Mouse (Mus musculus) A20 (cell line): ENCODE results near the gene Ripk4.

Experiments used
- DNase-seq: peaks from one replicate; pipeline ENCODE4 v3.0.0-alpha.2; 2011; ENCODE audit warnings: low read depth, low spot score

The Ripk4 gene

GRCm38 (mm10) chr16:97734760-97735322, 28.7 kb downstream of the Ripk4 start:
- no peak for DNase-seq

DNA sequence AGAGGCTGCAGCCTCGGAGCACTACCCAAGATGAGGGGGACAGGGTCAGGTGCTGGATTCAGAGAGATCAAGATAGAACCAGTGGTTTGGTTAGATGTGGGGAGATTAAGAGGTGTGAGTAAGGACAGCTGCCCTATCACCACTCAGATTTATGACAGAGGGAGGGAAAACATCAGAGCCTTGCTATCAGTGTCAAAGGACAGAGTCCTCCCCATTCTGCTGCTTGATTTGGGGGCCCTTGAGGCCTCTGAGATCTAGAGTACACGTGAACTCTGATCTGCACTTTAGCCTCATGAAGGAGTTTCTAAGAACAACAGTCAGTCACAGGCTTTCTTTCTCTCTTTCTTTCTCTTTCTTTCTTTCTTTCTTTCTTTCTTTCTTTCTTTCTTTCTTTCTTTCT, 30.0 kb downstream of the Ripk4 start:
- no peak for DNase-seq

- no peak for DNase-seq
Observed at GRCm38 (mm10) chr16:97730321-97730720, 33.3 kb downstream of the Ripk4 start.

DNA sequence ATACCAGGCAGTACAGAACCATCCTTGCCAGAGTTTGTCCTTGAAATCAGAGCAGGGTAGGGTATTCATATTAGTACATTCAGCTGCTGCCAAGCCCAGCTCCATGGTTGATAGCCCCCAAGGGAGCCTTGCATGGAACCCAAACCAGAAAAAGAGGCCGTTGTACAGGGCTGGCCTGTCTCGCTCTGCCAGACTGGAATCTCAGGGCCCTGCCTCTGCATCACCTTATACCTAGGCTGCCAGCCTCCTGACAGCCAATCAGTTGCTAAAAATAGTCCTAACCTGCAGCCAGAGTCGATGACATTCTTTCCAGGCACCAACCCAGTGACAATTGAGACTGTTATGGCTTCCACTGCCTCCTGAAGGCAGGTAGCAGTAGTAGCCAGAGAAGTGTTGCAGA, 37.2 kb downstream of the Ripk4 start:
- no peak for DNase-seq

- no peak for DNase-seq
Observed at GRCm38 (mm10) chr16:97720093-97720492, 43.5 kb downstream of the Ripk4 start.

DNA sequence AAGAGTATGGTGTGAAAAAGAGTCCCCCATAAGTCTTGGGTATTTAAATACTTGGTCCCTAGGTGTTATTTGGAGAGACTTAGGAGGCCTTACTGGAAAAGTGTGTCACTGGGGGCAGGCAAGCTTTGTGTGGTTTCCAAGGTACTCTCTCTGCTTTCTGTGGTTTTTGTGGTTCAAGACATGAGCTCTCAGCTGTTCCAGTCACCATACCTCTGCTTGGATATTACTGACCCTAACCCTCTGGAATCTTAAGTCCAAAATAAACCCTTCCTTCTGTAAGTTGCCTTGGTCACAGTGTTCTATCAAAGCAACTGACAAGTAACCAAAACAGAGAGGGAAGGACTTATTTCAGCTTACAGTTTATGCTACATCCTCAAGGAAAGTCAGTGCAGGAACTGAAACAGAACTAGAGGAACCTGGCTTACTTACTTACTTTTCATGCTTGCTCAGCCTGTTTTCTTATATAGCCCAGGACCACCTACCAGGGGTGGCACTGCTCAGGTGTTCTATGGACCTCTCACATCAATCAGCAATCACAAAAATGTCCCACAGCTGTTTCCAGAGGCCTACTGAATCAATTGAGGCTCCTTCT, 44.1 kb downstream of the Ripk4 start:
- DNase-seq, result peak; percentile 13

GRCm38 (mm10) chr16:97716567-97716966, 47.0 kb downstream of the Ripk4 start:
- DNase-seq, result no peak

DNA sequence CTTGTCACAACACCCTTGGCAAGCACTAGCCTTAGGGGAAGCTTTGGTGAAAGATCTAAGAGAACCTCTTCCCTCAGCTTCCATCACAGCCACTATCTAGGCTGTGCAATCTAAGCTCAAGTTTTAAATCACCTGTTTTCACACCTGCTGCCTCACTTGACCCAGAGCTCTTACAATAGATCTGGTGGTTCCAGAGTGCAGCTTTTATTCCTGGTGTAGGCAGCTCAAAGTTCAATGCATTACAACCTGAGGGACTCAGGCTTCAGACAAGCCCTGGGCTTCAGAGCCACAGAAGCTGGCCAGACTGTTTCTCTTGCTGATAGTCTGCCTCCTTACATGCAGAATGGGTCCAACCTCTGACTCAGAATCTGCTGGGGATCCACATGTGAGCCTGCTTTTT, 51.5 kb downstream of the Ripk4 start:
- DNase-seq, result no peak

- DNase-seq, result no peak
Observed at GRCm38 (mm10) chr16:97701871-97702270, 61.7 kb downstream of the Ripk4 start.

- DNase-seq, result peak; percentile 35
Observed at GRCm38 (mm10) chr16:97697769-97698168, 65.8 kb downstream of the Ripk4 start.

- DNase-seq, result no peak
Observed at GRCm38 (mm10) chr16:97695709-97696108, 67.9 kb downstream of the Ripk4 start.
